Mouse (Mus musculus) midbrain, embryonic 10.5 days (tissue): Measurements from ENCODE around the gene Grip1. TPM values are rescaled to one million over a fixed set of nuclear protein-coding genes. Genes with fewer than 3 reads are reported as not detected.

ENCODE experiments used
- DNase-seq: peaks from one replicate; pipeline ENCODE4 v3.0.0-alpha.2; 2017; ENCODE audit warnings: low spot score
- H3K27ac ChIP-seq: fragments of 300-500 bp; sonication (generic); replicated peaks from 2 replicates; pipeline ENCODE4 v1.5.1; 2016; ENCODE audit warnings: mild to moderate bottlenecking
- H3K27me3 ChIP-seq: fragments of 300-500 bp; sonication (generic); 2 replicates; pipeline ENCODE4 v1.6.1; 2016; ENCODE audit warnings: low read depth, mild to moderate bottlenecking; ENCODE audit not compliant: poor library complexity, severe bottlenecking
- H3K36me3 ChIP-seq: fragments of 300-500 bp; sonication (generic); 2 replicates; pipeline ENCODE4 v1.6.1; 2016; ENCODE audit warnings: mild to moderate bottlenecking, moderate library complexity
- H3K4me1 ChIP-seq: fragments of 300-500 bp; sonication (generic); 2 replicates; pipeline ENCODE4 v1.6.1; 2016
- H3K4me3 ChIP-seq: fragments of 300-500 bp; sonication (generic); 2 replicates; pipeline ENCODE4 v1.5.1; 2016; ENCODE audit warnings: mild to moderate bottlenecking, moderate library complexity
- H3K9me3 ChIP-seq: fragments of 300-500 bp; sonication (generic); replicated peaks from 2 replicates; pipeline ENCODE4 v1.6.1; 2016; ENCODE audit warnings: mild to moderate bottlenecking
- WGBS: fragments of 180-500 bp; shearing (Covaris S2); methylation state at CpG from one replicate; pipeline ENCODE4 v1.1.7; 2016; 5-methylcytosine and 5-hydroxymethylcytosine counted together
- polyA plus RNA-seq: library from polyadenylated mRNA; unstranded; fragments of >200 nt; fragmentation: Nextera tagmentation; extraction: Ambion mirVana; gene quantifications from 2 replicates; pipeline ENCODE4 v1.2.1, GENCODE M21; 2016

Gene Grip1
- polyA plus RNA-seq, 1 experiment from 2014 or later: 5.0 TPM

- Histone ChIP-seq H3K4me3 (no peak overlapping the region), H3K4me1 (peaks cover 24% of the 10 kb centered on the region), H3K36me3 (no peaks in the 10 kb centered on the region), H3K27ac (no peak overlapping the region), H3K27me3 (no peaks in the 10 kb centered on the region), H3K9me3 (no peaks in the 10 kb centered on the region)
- WGBS: 95% methylated on average over 4 of the region's 4 CpGs
- no peak for DNase-seq
These were observed 388.4 kb downstream of the Grip1 start for GRCm38 (mm10) chr10:119842004-119842403.

- no peak for DNase-seq
- H3K27ac ChIP-seq: no peak overlapping the region
- no peaks in the 10 kb centered on the region for H3K27me3 ChIP-seq
- no peaks in the 10 kb centered on the region for H3K9me3 ChIP-seq
- H3K4me1 ChIP-seq: peaks cover 22% of the 10 kb centered on the region
- H3K36me3 ChIP-seq: no peaks in the 10 kb centered on the region
- WGBS: 83% methylated on average over 11 of the region's 11 CpGs
- no peak overlapping the region for H3K4me3 ChIP-seq
These were observed 392.2 kb downstream of the Grip1 start for GRCm38 (mm10) chr10:119845705-119846410.

GRCm38 (mm10) chr10:119851594-119851993 is 398.0 kb downstream of the Grip1 start:
- H3K36me3 ChIP-seq: no peaks in the 10 kb centered on the region
- H3K4me1 ChIP-seq: peaks cover 12% of the 10 kb centered on the region; the same call in 1 of the 2 replicates
- H3K4me3 ChIP-seq: no peak overlapping the region
- no peak for DNase-seq
- no peak overlapping the region for H3K27ac ChIP-seq
- no peaks in the 10 kb centered on the region for H3K27me3 ChIP-seq
- no peaks in the 10 kb centered on the region for H3K9me3 ChIP-seq
- WGBS: 91% methylated on average over 11 of the region's 11 CpGs

DNA sequence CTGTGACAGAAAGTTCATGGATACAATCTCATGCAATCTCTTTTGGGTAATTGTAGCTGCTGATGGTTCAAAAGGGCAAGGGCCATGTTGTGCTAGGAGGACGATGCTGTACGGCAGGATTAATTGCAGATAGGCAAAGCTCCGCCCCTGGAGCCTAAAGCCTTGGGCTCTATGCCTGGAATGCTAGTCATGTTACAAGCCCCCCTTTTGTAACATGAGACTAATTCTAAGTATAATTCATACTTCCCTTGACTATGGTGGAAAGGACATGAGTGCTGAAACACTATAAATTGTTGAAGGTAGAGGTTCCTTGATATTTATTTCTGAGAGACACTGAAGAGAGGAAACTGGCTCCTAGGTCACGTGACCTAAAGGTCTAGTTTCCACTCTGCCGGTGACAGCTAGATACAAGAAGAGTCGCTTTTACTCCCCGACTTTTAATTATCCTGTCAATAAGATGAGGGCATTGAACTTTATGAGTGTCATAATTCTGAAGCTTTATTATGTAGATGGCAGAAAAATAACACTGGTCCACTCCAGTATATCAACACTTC is 399.0 kb downstream of the Grip1 start:
- 82% methylated on average over 7 of the region's 7 CpGs for WGBS
- no peak overlapping the region for H3K27ac ChIP-seq
- no peaks in the 10 kb centered on the region for H3K9me3 ChIP-seq
- no peak for DNase-seq
- no peaks in the 10 kb centered on the region for H3K27me3 ChIP-seq
- peaks cover 12% of the 10 kb centered on the region; the same call in 1 of the 2 replicates for H3K4me1 ChIP-seq
- no peak overlapping the region for H3K4me3 ChIP-seq
- no peaks in the 10 kb centered on the region for H3K36me3 ChIP-seq

GRCm38 (mm10) chr10:119867726-119868125 is 414.1 kb downstream of the Grip1 start:
- Histone ChIP-seq H3K9me3 (peaks cover 40% of the 10 kb centered on the region), H3K27ac (no peak overlapping the region), H3K4me1 (no peaks in the 10 kb centered on the region), H3K27me3 (no peaks in the 10 kb centered on the region), H3K4me3 (no peak overlapping the region), H3K36me3 (peaks cover 6% of the 10 kb centered on the region)
- 74% methylated on average over 3 of the region's 3 CpGs for WGBS
- no peak for DNase-seq

DNA sequence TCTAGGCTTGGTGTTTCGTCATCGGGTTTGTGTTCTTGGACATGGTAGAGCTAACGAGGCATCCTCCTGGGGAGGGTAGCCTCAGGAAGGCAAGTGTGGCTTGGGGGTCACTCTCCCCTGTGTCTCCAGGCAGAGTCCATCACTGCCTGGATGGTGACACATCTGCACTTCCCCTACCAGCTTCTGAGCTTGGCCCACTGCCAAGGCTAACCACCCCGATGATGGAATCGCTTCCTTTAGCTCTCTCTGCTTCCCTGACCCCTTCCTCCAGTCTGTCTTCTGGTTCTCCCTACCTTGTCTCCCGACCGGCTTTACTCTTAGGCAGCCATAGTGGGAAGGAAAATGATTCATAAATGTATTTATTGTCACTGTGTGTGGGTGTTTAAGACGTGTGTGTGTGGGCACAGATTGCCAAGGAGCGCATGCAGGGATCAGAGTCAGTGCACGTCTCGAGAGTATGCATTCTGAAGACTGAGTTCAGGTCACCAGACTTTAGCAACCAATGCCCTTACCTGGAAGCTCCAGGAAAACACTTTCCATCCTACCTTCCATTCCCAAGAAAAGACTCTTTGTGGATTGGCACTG is 415.5 kb downstream of the Grip1 start:
- Histone ChIP-seq H3K27ac (no peak overlapping the region), H3K9me3 (peaks cover 31% of the 10 kb centered on the region), H3K4me3 (no peak overlapping the region), H3K27me3 (no peaks in the 10 kb centered on the region), H3K4me1 (no peaks in the 10 kb centered on the region), H3K36me3 (peaks cover 6% of the 10 kb centered on the region)
- 91% methylated on average over 11 of the region's 11 CpGs for WGBS
- DNase-seq: no peak

DNA sequence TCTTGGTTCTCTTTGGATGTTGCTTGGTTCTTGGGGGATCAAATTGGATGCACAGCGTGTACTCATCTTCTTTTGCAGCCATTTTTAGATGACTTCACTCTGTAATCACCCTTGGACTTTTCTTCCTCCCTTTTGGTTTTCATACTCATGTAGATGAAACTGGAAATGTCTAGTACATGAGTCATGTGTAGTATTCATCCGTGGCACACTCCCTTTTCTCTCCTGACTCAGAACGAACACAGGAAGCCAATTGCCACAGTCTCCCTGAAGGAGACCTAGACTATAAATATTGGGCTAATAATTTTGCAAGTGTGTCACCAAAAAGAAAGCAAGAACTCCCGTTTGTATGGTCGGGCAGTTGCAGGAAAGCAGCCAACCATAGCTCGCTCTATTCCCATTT is 423.1 kb downstream of the Grip1 start:
- Histone ChIP-seq H3K4me1 (peaks cover 4% of the 10 kb centered on the region), H3K27me3 (no peaks in the 10 kb centered on the region), H3K27ac (no peak overlapping the region), H3K36me3 (no peaks in the 10 kb centered on the region), H3K4me3 (no peak overlapping the region), H3K9me3 (no peaks in the 10 kb centered on the region)
- 88% methylated on average over 6 of the region's 6 CpGs for WGBS
- no peak for DNase-seq

DNA sequence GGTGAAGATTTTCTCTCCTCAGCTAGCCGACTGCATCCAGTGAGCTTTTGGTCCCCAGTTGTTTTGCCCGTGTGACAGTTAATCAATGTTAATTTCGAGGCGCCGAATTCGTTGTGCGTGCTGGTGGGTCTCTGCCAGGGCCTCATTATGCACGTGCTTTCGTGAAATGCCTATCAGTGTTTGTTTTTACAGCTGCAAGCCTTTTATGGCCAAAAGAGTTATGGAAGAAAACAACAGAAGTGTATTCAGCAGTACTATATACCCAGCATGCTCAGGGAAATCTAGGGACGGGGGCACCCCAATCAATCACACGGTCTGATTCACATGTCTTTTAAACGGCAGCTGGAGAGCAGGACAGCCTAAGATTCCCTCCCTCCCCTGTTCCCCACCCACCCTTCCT is 424.7 kb downstream of the Grip1 start:
- H3K36me3 ChIP-seq: no peaks in the 10 kb centered on the region
- H3K4me1 ChIP-seq: peaks cover 4% of the 10 kb centered on the region
- no peaks in the 10 kb centered on the region for H3K9me3 ChIP-seq
- H3K27me3 ChIP-seq: no peaks in the 10 kb centered on the region
- H3K4me3 ChIP-seq: no peak overlapping the region
- 78% methylated on average over 12 of the region's 12 CpGs for WGBS
- DNase-seq: no peak
- no peak overlapping the region for H3K27ac ChIP-seq

GRCm38 (mm10) chr10:119884591-119884990 is 431.0 kb downstream of the Grip1 start:
- no peaks in the 10 kb centered on the region for H3K4me1 ChIP-seq
- no peaks in the 10 kb centered on the region for H3K36me3 ChIP-seq
- H3K27ac ChIP-seq: no peak overlapping the region
- H3K27me3 ChIP-seq: no peaks in the 10 kb centered on the region
- H3K4me3 ChIP-seq: no peak overlapping the region
- WGBS: 91% methylated on average over 9 of the region's 9 CpGs
- DNase-seq: no peak
- no peaks in the 10 kb centered on the region for H3K9me3 ChIP-seq

DNA sequence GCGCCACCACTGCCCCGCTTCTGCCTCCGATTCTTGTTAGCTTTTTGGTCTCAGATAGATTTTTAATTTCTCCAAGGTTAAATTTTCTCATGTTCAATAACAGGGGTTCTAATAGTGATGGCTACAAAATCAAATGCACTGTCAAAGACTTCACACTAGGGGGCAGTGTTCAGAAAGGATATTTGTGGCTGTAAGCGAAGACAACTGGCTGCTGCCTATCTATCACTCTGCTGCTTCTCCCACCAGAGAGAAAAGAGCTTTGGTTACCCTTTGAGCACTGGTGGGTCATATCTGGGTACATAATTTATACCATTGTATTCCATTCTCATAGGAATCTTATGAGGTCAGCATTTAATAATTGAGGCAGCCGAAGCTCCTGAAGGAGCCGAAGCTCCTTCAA is 431.9 kb downstream of the Grip1 start:
- WGBS: 85% methylated on average over 6 of the region's 6 CpGs
- Histone ChIP-seq H3K9me3 (no peaks in the 10 kb centered on the region; the same call in 1 of the 2 replicates), H3K27me3 (no peaks in the 10 kb centered on the region), H3K36me3 (no peaks in the 10 kb centered on the region), H3K4me1 (no peaks in the 10 kb centered on the region), H3K27ac (no peak overlapping the region), H3K4me3 (no peak overlapping the region)
- DNase-seq: no peak

- Histone ChIP-seq H3K4me1 (no peaks in the 10 kb centered on the region), H3K4me3 (no peak overlapping the region), H3K9me3 (peaks cover 11% of the 10 kb centered on the region), H3K36me3 (no peaks in the 10 kb centered on the region), H3K27ac (no peak overlapping the region), H3K27me3 (no peaks in the 10 kb centered on the region)
- DNase-seq: no peak
- 77% methylated on average over 1 of the region's 1 CpGs for WGBS
These were observed 433.1 kb downstream of the Grip1 start for GRCm38 (mm10) chr10:119886681-119887080.

DNA sequence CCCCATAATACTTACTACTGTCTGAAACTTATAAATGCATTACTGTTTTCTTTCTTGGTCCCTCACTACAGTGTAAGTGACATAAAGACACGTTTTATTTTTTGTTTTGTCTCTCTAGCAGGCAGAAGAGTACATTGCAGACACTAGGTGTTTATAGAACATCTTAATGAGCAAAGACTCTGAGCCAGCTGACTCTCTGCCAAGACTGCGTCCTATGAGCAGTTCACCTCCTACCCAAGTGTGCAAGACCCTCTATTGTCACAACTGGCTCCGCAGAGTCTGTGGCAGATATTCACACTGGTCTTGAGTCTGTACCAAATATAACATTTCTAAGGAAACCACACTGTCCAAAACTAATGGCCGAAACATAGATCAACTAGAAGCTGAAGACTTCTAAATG is 449.1 kb downstream of the Grip1 start:
- DNase-seq: no peak
- no peaks in the 10 kb centered on the region for H3K27me3 ChIP-seq
- no peak overlapping the region for H3K27ac ChIP-seq
- 80% methylated on average over 4 of the region's 4 CpGs for WGBS
- no peaks in the 10 kb centered on the region for H3K4me1 ChIP-seq
- H3K36me3 ChIP-seq: no peaks in the 10 kb centered on the region
- no peaks in the 10 kb centered on the region for H3K9me3 ChIP-seq
- H3K4me3 ChIP-seq: no peak overlapping the region

DNA sequence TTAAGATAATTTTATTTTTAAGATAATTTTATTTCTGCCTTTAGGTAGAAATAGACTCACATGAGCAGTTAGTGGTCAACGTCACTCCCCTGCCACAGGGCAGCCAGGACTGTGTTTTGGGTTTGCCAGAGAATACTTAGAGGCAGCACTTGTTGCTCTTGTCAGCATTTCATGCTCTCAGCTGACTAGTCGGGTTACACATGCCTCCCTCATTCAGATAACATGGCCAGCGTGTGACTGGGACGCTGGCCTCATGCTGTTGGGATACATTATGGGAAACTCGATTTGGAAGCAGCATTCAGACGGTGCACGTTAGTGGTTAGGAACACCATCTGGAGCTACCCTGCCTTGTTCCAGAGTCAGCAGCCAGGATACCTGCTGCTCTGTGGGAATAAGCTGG is 453.2 kb downstream of the Grip1 start:
- H3K9me3 ChIP-seq: no peaks in the 10 kb centered on the region
- H3K36me3 ChIP-seq: no peaks in the 10 kb centered on the region
- no peaks in the 10 kb centered on the region for H3K27me3 ChIP-seq
- whole genome bisulfite sequencing: 89% methylated on average over 7 of the region's 7 CpGs
- H3K4me3 ChIP-seq: no peak overlapping the region
- H3K27ac ChIP-seq: no peak overlapping the region
- no peak for DNase-seq
- no peaks in the 10 kb centered on the region for H3K4me1 ChIP-seq
